Mouse (Mus musculus) brain, adult 10 weeks (tissue): ENCODE measurements around the gene Plekhg2. TPM values are rescaled to one million over a fixed set of nuclear protein-coding genes. Genes with fewer than 3 reads are reported as not detected.

ENCODE experiments used
- polyA plus RNA-seq: library from polyadenylated mRNA; stranded (reverse); fragments of 350-450 nt; fragmentation: Illumina TruSeq; extraction: RNeasy Lipid Tissue Mini Kit (QIAGEN cat#74804); gene quantifications from one replicate; pipeline ENCODE4 v1.2.3, GENCODE M21; 2015; ENCODE audit warnings: low read depth, low replicate concordance

Plekhg2 gene
- 4.3 TPM for polyA plus RNA-seq

DNA sequence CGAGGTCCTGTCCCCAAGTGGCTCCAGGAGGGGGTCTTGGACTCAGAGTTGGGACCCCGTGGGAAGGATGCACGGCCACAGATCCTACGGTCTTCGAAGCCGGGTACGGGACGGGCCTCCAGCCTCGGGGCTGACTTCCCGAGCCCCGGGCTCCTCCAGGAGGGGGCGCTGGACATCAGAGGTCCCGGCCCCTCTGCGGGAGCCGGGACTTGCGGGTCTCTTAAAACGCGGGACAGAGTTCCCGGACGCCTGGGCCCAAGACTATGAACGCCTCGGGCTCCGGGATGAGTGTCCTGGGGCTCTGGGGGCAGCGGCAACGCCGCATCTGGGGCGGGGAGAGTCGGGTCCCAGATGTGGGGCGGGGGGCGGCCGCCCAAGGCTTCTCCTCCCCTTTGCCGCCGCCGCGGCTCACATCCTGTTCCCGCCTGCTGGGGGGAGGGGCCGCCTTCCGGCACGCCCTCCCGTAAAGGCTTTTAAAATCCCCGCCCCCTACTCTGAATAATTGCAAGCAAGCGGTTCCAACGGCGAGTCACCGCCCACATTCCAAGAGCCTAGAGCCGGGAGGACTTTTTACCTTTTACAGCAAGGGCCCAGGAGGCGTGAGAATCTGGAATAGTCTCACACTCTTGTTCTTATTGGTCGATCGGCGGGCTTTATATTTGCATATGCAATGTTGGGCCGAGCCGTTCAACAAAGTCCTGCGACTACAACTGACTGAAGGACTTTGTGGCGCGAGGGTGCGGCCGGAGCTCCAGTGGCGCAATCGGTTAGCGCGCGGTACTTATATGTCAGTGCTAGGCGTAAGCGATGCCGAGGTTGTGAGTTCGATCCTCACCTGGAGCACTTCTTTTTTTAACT is at the start of gene Plekhg2:
Gene Plekhg2 (minus strand): TSS at position 349 of the 858 bp plus-strand sequence.

DNA sequence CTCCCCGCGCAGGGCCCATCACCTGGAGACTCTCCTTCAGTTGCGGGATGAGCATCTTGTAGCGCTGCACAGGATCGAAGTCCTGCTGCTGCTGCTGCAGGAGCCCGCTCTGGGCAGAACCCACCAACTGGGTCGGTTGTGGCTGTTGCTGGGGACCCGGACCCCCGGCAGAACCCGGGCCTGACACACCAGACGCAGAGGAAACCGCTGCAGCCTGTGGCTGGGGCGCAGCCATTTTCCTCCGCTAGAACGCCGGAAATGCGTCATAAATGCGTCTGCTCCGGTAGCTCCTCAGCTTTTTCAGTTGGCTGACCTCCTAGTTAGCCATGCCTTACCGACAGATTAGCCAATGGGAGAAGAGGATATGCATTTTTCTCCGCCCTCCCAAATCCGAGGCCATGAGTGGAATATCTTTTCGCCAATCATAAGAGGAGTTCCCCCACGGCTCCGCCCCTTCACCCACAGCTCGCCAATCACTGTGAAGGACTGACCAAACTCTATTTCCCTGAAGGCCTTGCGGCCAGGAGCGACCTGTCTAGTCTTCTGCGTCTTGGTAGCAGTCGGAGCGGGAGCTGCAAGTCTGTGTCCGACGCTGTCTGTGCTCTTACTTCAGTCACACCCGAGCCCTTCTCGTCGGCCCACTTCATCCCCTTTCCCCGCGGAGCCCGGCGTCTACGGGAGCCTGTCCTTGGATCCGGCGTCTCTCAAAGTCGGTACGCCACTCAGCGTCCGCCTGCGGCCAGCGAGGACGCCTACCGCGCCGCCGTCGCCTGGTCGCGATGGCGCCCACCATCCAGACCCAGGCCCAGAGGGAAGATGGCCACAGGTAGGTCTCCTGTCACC is 20.3 kb upstream of the Plekhg2 start, which contains the start of the genes Med29 and Paf1:
Gene Med29 (minus strand): TSS at position 280 of the 843 bp plus-strand sequence.
Gene Paf1 (plus strand): TSS at position 523 of the 843 bp plus-strand sequence.

DNA sequence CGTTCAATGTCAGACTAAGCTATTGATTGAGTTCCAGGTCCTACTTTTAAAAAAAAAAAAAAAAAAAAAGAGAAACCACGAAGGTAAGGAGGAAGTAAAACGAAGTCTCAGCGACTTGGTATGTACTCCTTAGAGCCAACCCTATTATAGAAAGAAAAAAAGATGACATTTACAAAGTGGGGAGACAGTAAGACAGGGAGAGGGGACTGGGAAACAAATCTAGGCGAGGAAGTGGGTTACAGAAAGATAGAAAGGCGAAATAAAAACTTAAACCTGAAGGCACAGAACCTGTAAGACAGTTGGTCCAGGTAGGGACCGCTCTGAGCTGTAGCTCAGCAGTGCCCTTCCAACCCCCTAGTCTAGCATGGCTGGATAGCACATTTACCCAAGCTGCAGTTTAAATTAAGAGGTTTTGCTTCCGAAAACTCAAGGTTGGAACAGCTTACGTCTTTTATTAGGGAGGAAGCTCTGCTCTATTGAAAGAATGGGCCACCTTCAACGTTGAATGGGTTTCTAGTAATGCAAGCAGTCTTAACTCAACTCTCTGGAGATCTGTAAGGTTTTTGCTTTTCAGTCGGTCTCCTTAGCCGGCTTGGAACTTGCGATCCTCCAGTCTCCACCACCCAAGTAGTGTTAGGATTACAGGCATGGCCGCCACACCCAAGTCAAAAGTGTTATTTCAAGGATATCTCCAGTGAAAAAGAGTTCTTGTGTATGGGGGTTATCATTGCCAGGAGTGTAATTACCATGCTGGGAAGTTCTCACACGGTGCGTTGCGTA is 8.0 kb upstream of the Plekhg2 start, which contains the start of gene Zfp36:
Gene Zfp36 (minus strand): TSS at position 17 of the 780 bp plus-strand sequence.

DNA sequence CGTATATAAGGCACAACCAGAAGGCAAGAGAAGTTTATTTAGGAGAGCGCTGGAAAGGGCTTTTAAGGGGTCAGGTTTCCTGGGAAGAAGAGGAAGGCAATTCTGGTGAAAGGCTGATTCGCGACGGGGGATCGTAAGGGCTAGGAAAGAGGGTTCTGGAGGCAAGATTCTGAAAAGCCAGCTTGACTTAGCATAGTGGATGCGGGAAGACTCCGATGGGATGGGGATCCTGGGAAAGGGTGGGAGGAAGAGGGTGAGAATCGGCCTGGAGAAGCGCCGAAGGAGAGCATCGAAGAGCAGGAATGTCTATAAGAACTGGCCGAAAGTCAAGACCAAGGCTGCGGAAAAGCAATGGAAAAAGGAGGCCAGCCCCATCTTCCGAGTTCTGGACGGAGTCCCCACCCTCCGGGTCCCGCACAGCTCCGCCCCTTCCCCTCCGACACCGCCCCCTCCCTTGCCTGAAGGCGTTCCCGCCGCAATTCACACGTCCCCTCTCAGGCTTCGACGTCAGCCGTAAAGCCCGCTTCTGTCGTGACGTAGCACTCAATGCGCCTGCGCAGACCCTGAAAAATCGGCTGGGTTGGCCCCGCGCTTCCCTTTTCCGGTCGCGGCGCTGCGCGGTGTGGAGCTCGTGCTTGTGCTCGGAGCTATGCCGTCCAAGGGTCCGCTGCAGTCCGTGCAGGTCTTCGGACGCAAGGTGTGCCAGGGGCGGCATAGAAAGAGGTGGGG is 22.1 kb downstream of the Plekhg2 start, which contains the start of gene Rps16:
Gene Rps16 (plus strand): TSS at position 498 of the 729 bp plus-strand sequence.

DNA sequence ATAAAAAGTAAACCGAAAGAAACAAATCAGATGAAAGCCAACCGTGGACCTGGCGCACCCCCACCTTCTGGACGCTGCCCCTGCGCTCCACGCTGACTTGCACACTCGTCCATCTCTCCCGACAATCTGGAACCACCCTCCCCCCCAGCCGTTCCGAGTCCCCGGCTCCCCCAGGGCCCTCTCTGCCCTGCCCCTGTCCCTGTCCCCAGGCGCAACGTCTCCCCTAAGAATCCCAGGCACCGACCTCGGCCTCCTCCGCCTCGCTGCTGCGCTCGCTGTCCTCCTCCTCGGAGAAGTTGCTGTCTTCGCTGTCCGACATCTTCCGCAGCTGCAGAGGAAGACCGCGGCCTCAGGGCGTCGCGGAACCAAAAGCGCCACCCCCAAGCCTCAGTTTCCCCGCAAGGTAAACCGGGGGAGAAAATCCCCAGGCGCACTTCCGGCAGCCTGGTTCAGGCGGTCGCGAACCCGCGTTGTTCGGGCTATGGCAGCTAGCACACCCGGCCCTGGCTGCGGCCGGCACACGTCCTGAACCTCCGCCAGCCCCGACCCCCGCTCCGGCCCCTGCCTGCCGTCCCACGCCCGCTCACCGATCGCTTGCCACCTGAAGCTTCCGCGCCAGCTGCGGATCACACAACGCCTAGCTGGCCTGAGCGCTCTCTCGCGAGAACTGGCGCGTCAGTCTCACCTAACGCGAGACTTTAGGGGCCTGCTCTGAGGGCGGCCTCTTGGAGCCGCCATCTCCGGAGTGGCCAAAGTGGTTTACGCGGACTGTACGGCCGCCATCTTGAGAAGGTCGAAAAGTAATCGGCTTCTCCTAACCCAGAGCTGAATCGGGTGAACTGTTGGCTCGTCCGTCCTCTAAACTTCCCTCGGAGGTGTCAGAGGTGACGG is 34.0 kb downstream of the Plekhg2 start, which contains the start of gene Supt5:
Gene Supt5 (minus strand): TSS at position 639 of the 891 bp plus-strand sequence.

DNA sequence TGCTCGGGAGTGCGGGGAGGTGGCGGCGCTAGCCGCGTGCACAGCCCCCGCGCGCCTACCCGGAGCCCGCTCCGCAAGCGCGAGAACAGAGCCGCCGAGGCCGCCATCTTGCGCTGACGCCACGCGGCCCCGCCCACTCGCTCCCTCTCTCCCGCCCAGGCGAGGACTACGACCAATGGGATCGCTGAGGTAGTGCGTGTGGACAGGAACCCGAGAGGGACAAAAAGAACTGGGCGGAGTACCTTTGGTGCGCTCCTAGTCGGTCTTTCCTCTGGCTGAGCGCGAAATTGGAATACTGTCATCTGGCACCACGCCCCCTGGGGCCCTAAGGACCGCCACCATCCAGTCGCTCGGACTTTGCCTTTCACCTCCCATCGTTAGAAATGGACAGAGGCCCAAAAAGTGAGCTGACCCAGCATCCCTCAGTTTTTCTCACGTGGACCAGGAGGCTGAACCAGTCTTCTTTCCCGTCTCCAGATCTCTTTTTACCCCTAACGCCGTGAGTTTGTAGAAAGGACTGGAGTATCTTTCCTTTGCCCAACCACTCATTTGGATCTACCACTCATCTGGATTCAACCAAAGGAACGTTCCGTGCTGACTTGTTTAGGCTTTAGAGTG is 60.4 kb downstream of the Plekhg2 start, which contains the start of gene Timm50:
Gene Timm50 (minus strand): TSS at position 147 of the 618 bp plus-strand sequence.

Other genes starting within 250 kb of the Plekhg2 start
- gene 9530053A07Rik, start 243.1 kb downstream of the Plekhg2 start, polyA plus RNA-seq: 0.04 TPM
- 60.8 TPM for gene Fbl, start 202.9 kb downstream of the Plekhg2 start, polyA plus RNA-seq
- 17.0 TPM for gene Dyrk1b, start 193.1 kb downstream of the Plekhg2 start, polyA plus RNA-seq
- gene Eid2, start 104.7 kb downstream of the Plekhg2 start, polyA plus RNA-seq: 47.8 TPM
- gene Eid2b, start 94.9 kb downstream of the Plekhg2 start, polyA plus RNA-seq: 25.0 TPM
- 0.74 TPM for gene Selenov, start 81.4 kb downstream of the Plekhg2 start, polyA plus RNA-seq
- 1.0 TPM for gene Dll3, start 70.4 kb downstream of the Plekhg2 start, polyA plus RNA-seq
- gene Timm50, start 60.5 kb downstream of the Plekhg2 start, polyA plus RNA-seq: 48.9 TPM
- 94.6 TPM for gene Supt5, start 33.9 kb downstream of the Plekhg2 start, polyA plus RNA-seq
- gene Rps16, start 21.9 kb downstream of the Plekhg2 start, polyA plus RNA-seq: 704 TPM
- gene Zfp36, start 7.7 kb upstream of the Plekhg2 start, polyA plus RNA-seq: 2.7 TPM
- 31.3 TPM for gene Med29, start 20.1 kb upstream of the Plekhg2 start, polyA plus RNA-seq
- 102 TPM for gene Paf1, start 20.4 kb upstream of the Plekhg2 start, polyA plus RNA-seq
- gene Gmfg, start 64.8 kb upstream of the Plekhg2 start, polyA plus RNA-seq: 4.6 TPM
- 38.2 TPM for gene Lrfn1, start 79.4 kb upstream of the Plekhg2 start, polyA plus RNA-seq
- gene Ifnl2, start 137.9 kb upstream of the Plekhg2 start, polyA plus RNA-seq: not detected
- gene Ifnl3, start 150.2 kb upstream of the Plekhg2 start, polyA plus RNA-seq: not detected
- gene Sycn, start 168.3 kb upstream of the Plekhg2 start, polyA plus RNA-seq: not detected
- not detected for gene Nccrp1, start 174.7 kb upstream of the Plekhg2 start, polyA plus RNA-seq
- gene Samd4b, start 225.5 kb upstream of the Plekhg2 start, polyA plus RNA-seq: 37.9 TPM
- 6.6 TPM for gene Pak4, start 225.6 kb upstream of the Plekhg2 start, polyA plus RNA-seq